26 mouse cellular contexts compared by ENCODE assay signal in genomic region chr10:5560526-5560925, GRCm38 (mm10). TPM values are rescaled to one million over a fixed set of nuclear protein-coding genes. Genes with fewer than 3 reads are reported as not detected.
"Had no signal": no experiment of that assay in that cellular context is flagged by ENCODE, and none has a peak within 500 bp of the region (broad histone marks: within the 10 kb centered on the region; RNA-seq: fewer than 3 reads in every experiment).

No protein-coding gene starts in this region.

- H3K4me1 ChIP-seq: heart, embryonic 12.5 days; hindbrain, embryonic 10.5 days; hindbrain, embryonic 12.5 days; intestine, embryonic 15.5 days; limb, embryonic 13.5 days; limb, embryonic 15.5 days; liver, embryonic 12.5 days had no signal

- H3K4me3 ChIP-seq: gastrocnemius, adult 2 months; heart, adult 2 months; heart, embryonic 12.5 days; hindbrain, embryonic 10.5 days; hindbrain, embryonic 12.5 days; intestine, embryonic 15.5 days; limb, embryonic 13.5 days; limb, embryonic 15.5 days; liver, embryonic 12.5 days had no signal

- DNase-seq: gastrocnemius, adult 2 months; gastrocnemius, postnatal 10 days; gastrocnemius, postnatal 25 days; heart, adult 2 months; heart, postnatal 10 days; heart, postnatal 4 days; kidney, adult 18-20 months; kidney, adult 8-10 months; kidney, postnatal 10 days; kidney, postnatal 25 days; kidney, postnatal 4 days; layer of hippocampus, adult 9-11 months; layer of hippocampus, postnatal 36 days; left cerebral cortex, postnatal 4 days had no signal

- H3K9ac ChIP-seq: heart, embryonic 12.5 days; hindbrain, embryonic 12.5 days; hindbrain, embryonic 14.5 days; intestine, embryonic 15.5 days; limb, embryonic 13.5 days; limb, embryonic 15.5 days; liver, embryonic 12.5 days; liver, embryonic 14.5 days had no signal

- H3K36me3 ChIP-seq: heart, embryonic 12.5 days; hindbrain, embryonic 10.5 days; hindbrain, embryonic 12.5 days; intestine, embryonic 15.5 days; limb, embryonic 13.5 days; limb, embryonic 15.5 days; liver, embryonic 12.5 days had no signal

- H3K4me2 ChIP-seq: heart, embryonic 12.5 days; hindbrain, embryonic 12.5 days; hindbrain, embryonic 14.5 days; intestine, embryonic 15.5 days; limb, embryonic 13.5 days; limb, embryonic 15.5 days; liver, embryonic 12.5 days had no signal

- H3K27me3 ChIP-seq: heart, embryonic 12.5 days; hindbrain, embryonic 12.5 days; intestine, embryonic 15.5 days; limb, embryonic 13.5 days; limb, embryonic 15.5 days; liver, embryonic 12.5 days had no signal

- H3K9me3 ChIP-seq: heart, embryonic 12.5 days; hindbrain, embryonic 10.5 days; hindbrain, embryonic 12.5 days; intestine, embryonic 15.5 days; limb, embryonic 13.5 days; limb, embryonic 15.5 days; liver, embryonic 12.5 days had no signal

- ATAC-seq: hindbrain, embryonic 16.5 days; inflammation-experienced regulatory T-cells, adult 6 months; intestine, embryonic 15.5 days; intestine, postnatal 0 days; liver, embryonic 12.5 days had no signal

- H3K27ac ChIP-seq: gastrocnemius, adult 2 months; heart, adult 2 months; hindbrain, embryonic 10.5 days; hindbrain, embryonic 12.5 days; hindbrain, embryonic 14.5 days; intestine, embryonic 15.5 days; limb, embryonic 13.5 days; limb, embryonic 15.5 days; liver, embryonic 12.5 days; liver, embryonic 14.5 days had no signal

RNA-seq across cellular contexts. Expression of gene Myct1, which starts 33.0 kb away (rescaled TPM):
- polyA plus RNA-seq: inflammation-experienced regulatory T-cells, adult 6 months had no signal
